Mouse (Mus musculus) kidney, postnatal 4 days (tissue): ENCODE measurements around the gene Tox3.

Experiments
- DNase-seq, 2 experiments: peaks; one replicate each; pipeline ENCODE4 v3.0.0; 2021; ENCODE audit warnings: mixed read lengths in 2 of 2

The Tox3 gene

GRCm38 (mm10) chr8:90241461-90241860, 106.7 kb downstream of the Tox3 start:
- DNase-seq: no peak

- no peak for DNase-seq
Observed at GRCm38 (mm10) chr8:90232501-90232900, 115.6 kb downstream of the Tox3 start.

- DNase-seq: no peak
Observed at GRCm38 (mm10) chr8:90224172-90224571, 124.0 kb downstream of the Tox3 start.

GRCm38 (mm10) chr8:90209105-90210037, 138.8 kb downstream of the Tox3 start:
- DNase-seq: no peak
